Comparison of ENCODE assay signal across 29 mouse cellular contexts in the genomic region with DNA sequence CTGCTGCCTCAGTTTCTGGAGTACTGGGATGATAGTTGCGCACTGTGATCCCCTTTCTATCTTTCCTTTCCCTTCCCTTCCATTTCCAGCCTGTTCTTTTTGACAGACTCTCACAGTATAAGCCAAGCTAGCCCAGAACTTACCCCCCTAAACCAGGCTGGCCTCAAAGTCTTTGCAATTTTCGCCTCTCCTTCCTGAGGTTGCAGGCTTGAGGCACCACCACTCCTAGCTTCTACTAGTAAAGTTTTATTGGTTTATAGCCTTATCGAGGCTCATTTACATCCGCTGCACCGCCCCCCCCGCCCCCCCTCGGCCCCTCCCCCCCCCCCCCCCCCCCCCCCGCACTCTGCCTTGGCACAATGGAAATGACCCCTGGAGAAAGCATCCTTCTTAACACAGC. TPM values are rescaled to one million over a fixed set of nuclear protein-coding genes. Genes with fewer than 3 reads are reported as not detected.
"Had no signal": no experiment of that assay in that cellular context is flagged by ENCODE, and none has a peak within 500 bp of the region (broad histone marks: within the 10 kb centered on the region; RNA-seq: fewer than 3 reads in every experiment).

No protein-coding gene starts in this region.

- DNase-seq: liver, postnatal 0 days; lung, adult 2 months; lung, postnatal 14 days; lung, postnatal 36 days; midbrain, embryonic 14.5 days; retina, postnatal 1 day; right cerebral cortex, adult 18-20 months; right cerebral cortex, postnatal 25 days; right cerebral cortex, postnatal 4 days; thymus, adult 2 months; thymus, postnatal 25 days; thymus, postnatal 4 days had no signal

- H3K4me1 ChIP-seq: lung, embryonic 15.5 days; midbrain, embryonic 10.5 days; midbrain, embryonic 12.5 days; neural tube, embryonic 13.5 days; neural tube, embryonic 15.5 days; stomach, embryonic 15.5 days had no signal

- H3K36me3 ChIP-seq: lung, embryonic 15.5 days; midbrain, embryonic 10.5 days; midbrain, embryonic 12.5 days; neural tube, embryonic 13.5 days; neural tube, embryonic 15.5 days; stomach, embryonic 15.5 days had no signal

- H3K9me3 ChIP-seq: lung, embryonic 15.5 days; megakaryocyte, embryonic 14.5 days; midbrain, embryonic 10.5 days; midbrain, embryonic 12.5 days; neural tube, embryonic 13.5 days; neural tube, embryonic 15.5 days; stomach, embryonic 15.5 days had no signal

- H3K4me2 ChIP-seq: lung, embryonic 15.5 days; midbrain, embryonic 12.5 days; neural tube, embryonic 13.5 days; neural tube, embryonic 15.5 days; stomach, embryonic 15.5 days had no signal

- H3K4me3 ChIP-seq: lung, embryonic 15.5 days; megakaryocyte, embryonic 14.5 days; midbrain, embryonic 10.5 days; midbrain, embryonic 12.5 days; myocyte; neural tube, embryonic 13.5 days; neural tube, embryonic 15.5 days; stomach, embryonic 15.5 days had no signal

- H3K27ac ChIP-seq: lung, embryonic 15.5 days; macrophage; midbrain, embryonic 10.5 days; midbrain, embryonic 12.5 days; neural tube, embryonic 13.5 days; neural tube, embryonic 15.5 days; stomach, embryonic 15.5 days; stomach, postnatal 0 days had no signal

- ATAC-seq: liver, postnatal 0 days; lung, postnatal 0 days; midbrain, embryonic 16.5 days had no signal

- H3K27me3 ChIP-seq: lung, embryonic 15.5 days; midbrain, embryonic 12.5 days; neural tube, embryonic 13.5 days; neural tube, embryonic 15.5 days; stomach, embryonic 15.5 days had no signal

- H3K9ac ChIP-seq: liver, postnatal 0 days; lung, embryonic 15.5 days; midbrain, embryonic 12.5 days; neural tube, embryonic 13.5 days; neural tube, embryonic 15.5 days; stomach, embryonic 15.5 days had no signal

RNA-seq across cellular contexts. Expression of gene Acer1, which starts 2.4 kb away (rescaled TPM):
- total RNA-seq: megakaryocyte progenitor cell, adult 5-6 weeks had no signal
- polyA plus RNA-seq: liver, postnatal 0 days; lung, embryonic 15.5 days; lung, postnatal 0 days; macrophage; midbrain, embryonic 10.5 days; midbrain, embryonic 12.5 days; midbrain, embryonic 14.5 days; midbrain, embryonic 16.5 days; myocyte; neural tube, embryonic 11.5 days; neural tube, embryonic 13.5 days; neural tube, embryonic 15.5 days; spleen, adult 2 months; testis, adult 2 months had no signal

RNA-seq across cellular contexts. Expression of gene Pspn, which starts 20.3 kb away (rescaled TPM):
- total RNA-seq: megakaryocyte progenitor cell, adult 5-6 weeks had no signal
- polyA plus RNA-seq: liver, postnatal 0 days; lung, adult 2 months; lung, embryonic 15.5 days; macrophage; midbrain, embryonic 14.5 days; neural tube, embryonic 11.5 days; spleen, adult 2 months; stomach, postnatal 0 days; testis, adult 2 months; thymus, adult 2 months; urinary bladder, adult 2 months had no signal
